Mouse (Mus musculus) forebrain, postnatal 0 days (tissue): Measurements from ENCODE around the gene Srsf5. TPM values are rescaled to one million over a fixed set of nuclear protein-coding genes. Genes with fewer than 3 reads are reported as not detected.

Experiments used
- ATAC-seq: fragments of 200-750 bp; cut with Nextera tagmentation; 2 replicates; pipeline ENCODE4 v1.8.0; 2017; ENCODE audit warnings: mild to moderate bottlenecking, moderate library complexity
- DNase-seq: peaks from one replicate; pipeline ENCODE4 v3.0.0-alpha.2; 2015
- H3K27ac ChIP-seq: fragments of 300-500 bp; sonication (generic); 2 replicates; pipeline ENCODE4 v1.5.1; 2014; ENCODE audit warnings: low read depth, mild to moderate bottlenecking, antibody characterized with exemption, low read length, moderate library complexity, mixed read lengths
- H3K27me3 ChIP-seq: fragments of 300-500 bp; sonication (generic); 2 replicates; pipeline ENCODE4 v1.6.1; 2014; ENCODE audit warnings: mild to moderate bottlenecking, low read length, mixed read lengths; ENCODE audit not compliant: insufficient read depth
- H3K36me3 ChIP-seq: fragments of 300-500 bp; sonication (generic); 2 replicates; pipeline ENCODE4 v1.6.1; 2014; ENCODE audit warnings: mild to moderate bottlenecking, moderate library complexity; ENCODE audit not compliant: insufficient read depth
- H3K4me1 ChIP-seq: fragments of 300-500 bp; sonication (generic); 2 replicates; pipeline ENCODE4 v1.6.1; 2014; ENCODE audit warnings: antibody characterized with exemption; ENCODE audit not compliant: insufficient read depth
- H3K4me2 ChIP-seq: fragments of 300-500 bp; sonication (generic); 2 replicates; pipeline ENCODE4 v1.6.1; 2014; ENCODE audit warnings: low read depth, mild to moderate bottlenecking, moderate library complexity
- H3K4me3 ChIP-seq: fragments of 300-500 bp; sonication (generic); 2 replicates; pipeline ENCODE4 v1.5.1; 2014; ENCODE audit warnings: low read depth, low read length, mixed read lengths
- H3K9ac ChIP-seq: fragments of 300-500 bp; sonication (generic); 2 replicates; pipeline ENCODE4 v1.6.1; 2014; ENCODE audit warnings: mild to moderate bottlenecking
- H3K9me3 ChIP-seq: fragments of 300-500 bp; sonication (generic); 2 replicates; pipeline ENCODE4 v1.6.1; 2016; ENCODE audit warnings: low read length
- CTCF ChIP-seq: sonication (generic); IDR thresholded peaks from 2 replicates; pipeline ENCODE4 v1.5.1; 2016; ENCODE audit warnings: antibody characterized with exemption, control low read depth, low read depth
- WGBS: fragments of 180-500 bp; shearing (Covaris S2); extraction: QIAGEN DNeasy Blood & Tissue Kit; methylation state at CpG from one replicate; pipeline ENCODE4 v1.1.7; 2014; 5-methylcytosine and 5-hydroxymethylcytosine counted together
- polyA plus RNA-seq: library from polyadenylated mRNA; unstranded; fragments of >200 nt; fragmentation: Nextera tagmentation; extraction: Ambion mirVana; gene quantifications from 2 replicates; pipeline ENCODE4 v1.2.1, GENCODE M21; 2015
- total RNA-seq: library from RNA; depleted of rRNA; stranded (reverse); fragments of >200 nt; gene quantifications from 2 replicates; pipeline ENCODE4 v1.2.3, GENCODE M21; 2014; rRNA removed

Gene Srsf5
- total RNA-seq (344 and 488 TPM in 2 replicates), polyA plus RNA-seq (488 and 529 TPM in 2 replicates)

- Histone ChIP-seq H3K9me3 (no peaks in the 10 kb centered on the region), H3K27me3 (no peaks in the 10 kb centered on the region), H3K9ac (peak within 1 kb of the TSS; percentile 98), H3K36me3 (peaks cover 25% of the 10 kb centered on the region), H3K4me3 (peak within 1 kb of the TSS; percentile 100), H3K4me1 (no peaks in the 10 kb centered on the region), H3K4me2 (peak within 1 kb of the TSS; percentile 65), H3K27ac (peak within 1 kb of the TSS; percentile 99)
- WGBS = under 1% methylated on average over 57 of the region's 57 CpGs
- ATAC-seq (peak; percentile 91), DNase-seq (peak; percentile 99)
- TF ChIP-seq CTCF = peak; percentile 67
Observed at GRCm38 (mm10) chr12:80945334-80945995, at the start of gene Srsf5. Gene Srsf5 (plus strand): TSS chr12:80945504.

- WGBS = 90% methylated on average over 8 of the region's 8 CpGs
- Histone ChIP-seq H3K4me1 (no peaks in the 10 kb centered on the region), H3K27me3 (no peaks in the 10 kb centered on the region), H3K27ac (no peak overlapping the region), H3K9ac (no peak overlapping the region), H3K36me3 (no peaks in the 10 kb centered on the region), H3K9me3 (no peaks in the 10 kb centered on the region), H3K4me3 (no peak overlapping the region), H3K4me2 (no peak overlapping the region)
- no peak for TF ChIP-seq CTCF
- no peak for DNase-seq
- no peak for ATAC-seq
Observed at GRCm38 (mm10) chr12:80909631-80910030, 35.7 kb upstream of the Srsf5 start.

GRCm38 (mm10) chr12:80917764-80918163, 27.5 kb upstream of the Srsf5 start:
- Histone ChIP-seq H3K36me3 (no peaks in the 10 kb centered on the region), H3K4me3 (no peak overlapping the region), H3K4me2 (no peak overlapping the region), H3K9me3 (no peaks in the 10 kb centered on the region), H3K27me3 (no peaks in the 10 kb centered on the region), H3K27ac (no peak overlapping the region), H3K9ac (no peak overlapping the region), H3K4me1 (no peaks in the 10 kb centered on the region)
- 54% methylated on average over 7 of the region's 7 CpGs for WGBS
- ATAC-seq = no peak
- peak; percentile 39; the same call in 1 of the 2 replicates for TF ChIP-seq CTCF
- DNase-seq = no peak

- DNase-seq = no peak
- 99% methylated on average over 5 of the region's 5 CpGs for WGBS
Observed at GRCm38 (mm10) chr12:80921301-80921700, 24.0 kb upstream of the Srsf5 start.

GRCm38 (mm10) chr12:80922869-80923268, 22.4 kb upstream of the Srsf5 start:
- no peaks in the 10 kb centered on the region for H3K36me3 ChIP-seq
- H3K27ac ChIP-seq = no peak overlapping the region
- no peaks in the 10 kb centered on the region for H3K9me3 ChIP-seq
- DNase-seq = peak; percentile 42
- no peaks in the 10 kb centered on the region for H3K27me3 ChIP-seq
- 8% methylated on average over 7 of the region's 7 CpGs for WGBS
- no peaks in the 10 kb centered on the region for H3K4me1 ChIP-seq
- no peak for TF ChIP-seq CTCF
- peak overlapping the region; percentile 41 for H3K4me2 ChIP-seq
- ATAC-seq = peak; percentile 86
- H3K9ac ChIP-seq = 0 out of 2 replicates have a peak overlapping the region, but pooled peaks have one; percentile 14
- H3K4me3 ChIP-seq = no peak overlapping the region; the same call in 1 of the 2 replicates

More at GRCm38 (mm10) chr12:80921301-80921700, 24.0 kb upstream of the Srsf5 start:
- TF ChIP-seq CTCF = no peak
- Histone ChIP-seq H3K4me3 (no peak overlapping the region), H3K27ac (no peak overlapping the region), H3K4me1 (no peaks in the 10 kb centered on the region), H3K9ac (no peak overlapping the region), H3K9me3 (no peaks in the 10 kb centered on the region), H3K4me2 (no peak overlapping the region), H3K27me3 (no peaks in the 10 kb centered on the region), H3K36me3 (no peaks in the 10 kb centered on the region)
- no peak for ATAC-seq

GRCm38 (mm10) chr12:80923602-80924001, 21.7 kb upstream of the Srsf5 start:
- Histone ChIP-seq H3K4me3 (no peak overlapping the region), H3K27me3 (no peaks in the 10 kb centered on the region), H3K4me1 (no peaks in the 10 kb centered on the region), H3K4me2 (peak overlapping the region; percentile 41; the same call in 1 of the 2 replicates), H3K9me3 (no peaks in the 10 kb centered on the region), H3K27ac (no peak overlapping the region), H3K36me3 (no peaks in the 10 kb centered on the region), H3K9ac (no peak overlapping the region)
- no peak for ATAC-seq
- 62% methylated on average over 5 of the region's 5 CpGs for WGBS
- TF ChIP-seq CTCF = no peak
- DNase-seq = no peak

GRCm38 (mm10) chr12:80924205-80924604, 21.1 kb upstream of the Srsf5 start:
- no peak for ATAC-seq
- no peaks in the 10 kb centered on the region for H3K27me3 ChIP-seq
- TF ChIP-seq CTCF = no peak

More at GRCm38 (mm10) chr12:80924205-80924604, 21.1 kb upstream of the Srsf5 start:
- no peak overlapping the region for H3K9ac ChIP-seq
- H3K4me2 ChIP-seq = no peak overlapping the region
- no peak overlapping the region for H3K4me3 ChIP-seq
- no peak overlapping the region for H3K27ac ChIP-seq
- H3K9me3 ChIP-seq = no peaks in the 10 kb centered on the region
- no peak for DNase-seq
- H3K4me1 ChIP-seq = no peaks in the 10 kb centered on the region
- WGBS = 61% methylated on average over 3 of the region's 3 CpGs
- no peaks in the 10 kb centered on the region for H3K36me3 ChIP-seq
